Mouse (Mus musculus) heart, postnatal 25 days (tissue): ENCODE measurements around the gene Fads2. TPM values are rescaled to one million over a fixed set of nuclear protein-coding genes. Genes with fewer than 3 reads are reported as not detected.

ENCODE experiments used
- DNase-seq: peaks from one replicate; pipeline ENCODE4 v3.0.0; 2022; ENCODE audit warnings: low spot score
- intact Hi-C: fragments of 180-260 bp; cut with DNase I; formaldehyde crosslinking; loops from one replicate; pipeline ENCODE4 v1.15.1; 2025
- total RNA-seq, 2 experiments: library from RNA; stranded (reverse); gene quantifications; 2 replicates each; pipeline ENCODE4 v1.2.3; 2021

Fads2 gene
- total RNA-seq, 2 experiments from 2014 or later: 5.2 to 5.4 TPM

DNA sequence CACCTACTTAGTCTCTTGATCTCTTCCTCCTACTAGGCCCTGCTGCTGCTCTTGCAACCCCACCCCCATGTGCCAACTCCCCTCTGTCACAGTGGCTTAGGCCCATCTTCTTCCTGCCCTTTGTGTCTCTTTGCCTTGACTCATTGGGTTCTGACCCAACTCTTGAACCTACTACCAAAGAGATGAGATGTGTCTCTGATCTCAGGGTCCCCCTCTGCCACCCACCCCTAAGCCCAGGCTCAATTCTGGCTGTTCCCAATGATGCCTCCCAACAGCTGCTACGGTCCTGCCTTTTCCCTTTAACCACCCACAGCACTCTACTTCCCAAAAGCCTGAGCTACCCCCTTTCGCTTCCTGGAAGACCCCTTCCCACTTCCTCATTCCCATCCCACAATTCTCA is 79.6 kb downstream of the Fads2 start:
- DNase-seq: no peak
- intact Hi-C loops: loop anchor here (2.0 kb wide), 1 partner anchor 21 kb away; the partner anchor contains the start of genes Best1 and Rab3il1

DNA sequence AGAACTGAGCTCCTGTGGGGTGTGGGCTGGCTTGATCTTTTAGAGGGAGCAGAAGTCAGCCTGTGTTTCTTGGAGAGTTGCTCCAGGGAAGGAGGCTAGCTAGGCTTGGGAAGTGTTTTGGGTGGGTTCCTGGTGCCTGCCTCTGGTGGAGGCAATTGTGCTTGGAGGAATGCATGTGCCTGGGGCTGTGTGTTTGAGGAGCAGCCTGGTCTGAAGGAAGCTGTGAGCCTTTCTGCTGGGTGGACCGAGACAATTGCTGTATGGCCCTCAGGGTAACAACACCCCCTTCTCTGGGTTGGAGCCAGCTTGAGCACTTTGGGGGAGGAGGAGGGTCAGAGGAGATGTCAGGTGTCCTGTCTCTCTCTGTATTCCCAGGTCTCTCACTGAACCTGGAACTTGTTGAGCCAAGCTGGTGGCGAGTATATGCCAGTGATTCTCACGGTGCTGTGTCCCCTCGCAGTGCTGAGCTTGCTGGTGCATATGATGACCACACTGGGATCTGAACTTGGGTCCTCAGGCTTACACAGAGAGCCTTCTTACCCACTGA is 82.3 kb downstream of the Fads2 start:
- intact Hi-C loops: no loop called here
- DNase-seq: no peak

DNA sequence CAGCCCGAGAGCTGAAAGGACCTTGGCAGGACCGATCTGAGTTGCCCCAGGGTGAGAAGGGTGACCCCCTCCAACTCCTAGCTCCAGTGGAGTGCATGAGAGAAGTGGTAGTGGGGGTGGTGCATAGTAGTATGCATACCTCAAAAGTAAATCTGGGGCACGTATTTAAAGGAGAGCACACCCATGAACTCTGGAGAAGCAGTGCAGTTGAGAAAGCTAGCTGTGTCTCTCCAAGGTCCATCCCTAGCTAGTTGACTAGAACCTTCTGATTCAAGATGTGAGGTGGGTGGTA is 83.1 kb downstream of the Fads2 start:
- DNase-seq: no peak
- intact Hi-C loops: no loop called here

DNA sequence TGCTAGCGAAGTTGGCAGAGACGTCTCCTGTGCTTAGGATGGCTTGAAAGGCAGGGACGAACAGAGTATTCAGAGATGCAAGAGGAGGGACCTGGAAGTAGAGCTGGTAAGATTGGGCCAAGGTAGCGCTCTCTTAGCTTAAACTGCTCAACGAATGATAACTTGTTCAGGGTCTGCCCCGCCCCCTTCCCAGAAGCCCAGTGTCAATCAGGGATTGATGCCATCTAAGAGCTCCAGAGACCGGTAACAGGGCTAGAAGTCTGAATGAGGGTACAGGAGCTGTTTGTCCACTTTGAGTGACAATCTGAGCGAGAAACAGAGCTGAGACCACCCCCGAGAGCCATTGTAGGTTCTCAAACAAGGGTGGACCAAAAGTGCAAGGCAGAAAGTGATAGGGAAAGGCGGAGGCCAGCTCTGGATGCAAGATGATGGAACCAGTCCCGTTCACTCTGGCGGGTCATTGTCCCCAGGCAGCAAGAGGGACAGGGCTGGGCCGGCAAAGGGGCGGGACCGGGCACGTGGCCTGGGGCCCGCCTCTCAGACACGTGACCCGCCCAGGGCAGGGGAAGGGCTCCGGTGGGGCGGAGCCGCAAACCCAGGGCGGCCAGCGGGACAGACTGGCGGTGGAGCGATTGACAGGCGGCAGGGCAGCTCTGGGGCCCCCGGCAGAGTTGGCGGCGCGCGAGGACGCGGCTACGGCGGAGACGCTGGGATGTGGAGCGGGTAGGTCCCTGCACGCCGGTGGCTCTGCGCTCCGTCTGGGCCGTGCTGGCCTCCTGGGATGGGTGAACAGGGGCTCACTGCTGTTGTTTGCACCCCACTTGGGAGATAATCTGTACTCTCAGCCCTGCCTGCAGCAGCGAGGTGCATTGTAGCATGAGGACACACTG is 83.7 kb downstream of the Fads2 start:
- DNase-seq: peak; percentile 93
- intact Hi-C loops: no loop called here

DNA sequence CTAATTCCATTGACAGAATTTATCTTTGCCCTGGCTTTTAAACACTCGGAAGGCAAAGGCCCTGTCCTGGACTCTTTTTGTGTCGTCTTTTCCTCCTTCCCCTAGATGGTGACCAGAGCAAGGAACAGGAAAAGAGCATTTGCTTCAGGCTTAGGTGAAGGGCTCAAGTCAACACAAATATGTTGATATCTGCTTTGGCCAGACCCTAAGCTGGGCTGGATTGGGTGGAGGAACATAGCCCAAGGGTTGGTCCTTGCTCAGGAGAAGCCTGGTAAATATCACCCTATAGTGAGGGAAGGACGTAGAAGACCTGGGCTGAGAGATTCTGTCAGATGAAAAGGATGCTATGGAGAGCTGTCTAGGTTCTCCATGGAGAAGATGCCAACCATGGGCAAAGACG is 85.4 kb downstream of the Fads2 start:
- intact Hi-C loops: no loop called here
- DNase-seq: no peak

DNA sequence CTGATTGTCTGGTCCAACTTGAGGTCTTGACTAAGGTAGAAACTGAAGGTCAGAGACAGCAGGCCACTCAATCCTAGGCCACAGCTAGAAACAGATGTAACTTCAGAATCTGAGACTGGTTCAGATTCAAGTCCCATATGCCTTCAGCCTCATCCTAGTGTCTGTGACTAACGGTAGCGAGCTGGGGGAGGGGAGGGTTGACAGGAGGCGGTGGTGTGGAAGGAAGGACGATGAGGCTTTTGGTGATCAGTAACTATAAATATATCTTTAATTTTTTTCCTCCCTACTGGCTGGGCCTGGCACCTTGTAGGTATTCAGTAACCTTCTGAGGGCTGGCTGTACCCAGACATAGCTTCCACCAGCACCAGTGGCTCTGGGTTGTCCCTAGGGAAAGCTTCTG is 86.1 kb downstream of the Fads2 start:
- DNase-seq: no peak
- intact Hi-C loops: no loop called here

DNA sequence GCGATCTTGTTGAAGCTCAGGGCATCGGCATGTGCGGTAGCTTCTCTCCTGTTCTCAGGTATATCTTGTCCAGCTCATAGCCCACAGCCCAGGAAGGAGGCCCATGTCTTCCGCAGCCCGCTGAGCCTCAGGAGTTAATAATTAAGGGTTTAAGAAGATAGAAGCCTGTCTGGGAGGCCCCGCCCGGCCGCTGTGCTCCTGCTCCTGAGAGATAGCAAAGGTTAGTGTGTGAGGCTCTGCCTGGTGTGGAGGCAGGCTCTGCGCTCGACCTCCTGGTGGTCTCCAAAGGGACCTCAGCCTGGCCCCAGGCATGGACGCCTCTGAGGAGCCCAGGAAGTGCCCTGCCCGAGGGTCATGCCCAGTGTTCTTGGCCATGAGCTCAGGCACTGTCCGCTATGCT is 86.7 kb downstream of the Fads2 start:
- intact Hi-C loops: no loop called here
- DNase-seq: no peak

DNA sequence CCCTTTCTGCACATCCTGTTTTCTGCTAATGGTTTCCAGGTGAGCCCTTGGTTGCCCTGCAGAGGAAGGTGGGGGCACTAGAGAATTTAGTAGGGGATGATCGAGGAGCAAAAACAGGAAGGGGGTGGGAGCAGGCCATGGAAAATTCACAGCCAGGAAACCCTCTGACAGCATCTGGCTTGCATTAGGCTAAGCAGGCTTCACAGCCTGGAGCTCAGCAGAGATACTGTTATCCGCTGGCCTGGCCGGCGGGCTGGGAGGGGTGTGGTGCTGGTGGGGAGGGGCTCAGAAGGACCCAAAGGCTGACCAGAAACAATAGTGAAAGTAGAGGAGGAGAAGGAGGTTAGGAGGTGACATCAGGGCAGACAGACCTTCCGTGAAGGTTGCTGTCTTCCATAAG is 87.6 kb downstream of the Fads2 start:
- intact Hi-C loops: no loop called here
- DNase-seq: peak; percentile 73

DNA sequence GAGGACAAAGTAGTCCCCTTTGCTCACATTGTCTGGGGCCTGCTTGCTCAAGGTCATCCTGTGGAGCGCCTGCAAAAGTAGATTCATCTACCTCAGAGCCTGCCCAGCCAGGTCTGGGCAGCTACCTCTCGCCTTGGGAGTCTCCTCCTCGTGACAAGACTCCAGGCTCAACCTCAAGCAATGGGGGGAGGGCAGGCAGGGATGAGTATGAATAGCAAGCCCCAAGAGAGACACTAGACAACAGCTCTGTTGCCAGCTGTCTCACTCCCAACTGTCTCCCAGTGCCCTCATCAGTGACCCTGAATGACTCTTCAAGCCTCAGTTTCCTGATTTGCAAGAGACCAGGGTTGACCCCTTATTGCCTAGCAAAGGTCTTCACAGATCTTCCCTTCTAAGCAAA is 88.2 kb downstream of the Fads2 start:
- intact Hi-C loops: no loop called here
- no peak for DNase-seq

DNA sequence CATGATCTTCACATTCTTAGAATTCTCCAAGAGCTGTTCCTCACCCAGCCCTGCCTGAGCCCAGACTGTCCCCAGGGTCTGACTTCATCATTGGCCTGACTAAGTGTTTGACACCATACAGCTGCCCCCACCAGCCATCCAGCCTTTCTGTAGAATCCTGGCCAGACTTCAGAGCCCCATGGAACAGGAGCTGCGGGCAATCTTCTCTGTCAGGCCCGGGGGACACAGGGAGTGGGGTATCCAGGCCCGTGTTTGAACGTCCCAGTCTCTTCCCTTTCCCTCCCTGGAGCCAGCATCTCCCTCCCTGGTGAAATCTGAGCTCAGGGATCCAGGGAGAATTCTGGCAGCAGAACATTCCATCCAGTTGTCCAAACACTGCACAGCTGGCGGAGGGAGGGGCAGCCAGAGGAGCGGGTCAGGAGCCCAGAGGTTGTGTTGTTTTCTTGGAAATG is 88.7 kb downstream of the Fads2 start:
- peak; percentile 74 for DNase-seq

More for the DNA sequence above, 88.7 kb downstream of the Fads2 start:
- intact Hi-C loops: no loop called here

Other genes starting within 250 kb of the Fads2 start
- 1 to 10 TPM; 6.3 to 7.4 TPM for gene Incenp, start 202.2 kb downstream of the Fads2 start, total RNA-seq
- 1,000 to 10,000 TPM; 2,502 to 2,556 TPM for gene Fth1, start 121.1 kb downstream of the Fads2 start, total RNA-seq
- gene Best1, start 100.1 kb downstream of the Fads2 start, total RNA-seq: under 1 TPM in 1 of 2 experiments, not detected in 1; 0.10 TPM
- 1 to 10 TPM; 8.9 to 9.3 TPM for gene Rab3il1, start 100.1 kb downstream of the Fads2 start, total RNA-seq
- 10 to 100 TPM; 35.9 to 36.0 TPM for gene Fads3, start 60.2 kb downstream of the Fads2 start, total RNA-seq
- 10 to 100 TPM; 20.2 to 23.7 TPM for gene Fads1, start 81.1 kb upstream of the Fads2 start, total RNA-seq
- 100 to 1,000 TPM; 172 to 178 TPM for gene Tmem258, start 102.3 kb upstream of the Fads2 start, total RNA-seq
- 1 to 10 TPM; 4.5 to 4.7 TPM for gene Fen1, start 102.4 kb upstream of the Fads2 start, total RNA-seq
- 1 to 10 TPM; 4.5 to 6.8 TPM for gene Myrf, start 139.0 kb upstream of the Fads2 start, total RNA-seq
- gene Dagla, start 203.1 kb upstream of the Fads2 start, total RNA-seq: 1 to 10 TPM; 3.2 to 3.3 TPM